Mouse (Mus musculus) liver, embryonic 11.5 days (tissue): ENCODE measurements around the gene Bace1. TPM values are rescaled to one million over a fixed set of nuclear protein-coding genes. Genes with fewer than 3 reads are reported as not detected.
A peak's percentile ranks its signal among the peaks of the same experiment; 100 is the strongest.

Experiments
- ATAC-seq: fragments of 200-750 bp; cut with Nextera tagmentation; replicated peaks from 2 replicates; pipeline ENCODE4 v1.8.0; 2017; ENCODE audit warnings: moderate number of reproducible peaks, mild to moderate bottlenecking, moderate TSS enrichment, moderate library complexity; ENCODE audit not compliant: low FRiP score
- DNase-seq: peaks from one replicate; pipeline ENCODE4 v3.0.0-alpha.2; 2017; ENCODE audit warnings: low spot score
- H3K27ac ChIP-seq: fragments of 300-500 bp; sonication (generic); 2 replicates; pipeline ENCODE4 v1.5.1; 2014; ENCODE audit warnings: mild to moderate bottlenecking, low read depth, low read length, control low read depth
- H3K27me3 ChIP-seq: fragments of 300-500 bp; sonication (generic); replicated peaks from 2 replicates; pipeline ENCODE4 v1.6.1; 2014; ENCODE audit warnings: low read length, mixed read lengths; ENCODE audit not compliant: control insufficient read depth, insufficient read depth
- H3K36me3 ChIP-seq: fragments of 300-500 bp; sonication (generic); 2 replicates; pipeline ENCODE4 v1.6.1; 2014; ENCODE audit warnings: mild to moderate bottlenecking, low read length, moderate library complexity, mixed read lengths; ENCODE audit not compliant: control insufficient read depth, insufficient read depth
- H3K4me1 ChIP-seq: fragments of 300-500 bp; sonication (generic); replicated peaks from 2 replicates; pipeline ENCODE4 v1.6.1; 2014; ENCODE audit warnings: low read length, mixed read lengths; ENCODE audit not compliant: control insufficient read depth, insufficient read depth
- H3K4me2 ChIP-seq: fragments of 300-500 bp; sonication (generic); 2 replicates; pipeline ENCODE4 v1.6.1; 2014; ENCODE audit warnings: mild to moderate bottlenecking, control low read depth, moderate library complexity
- H3K4me3 ChIP-seq: fragments of 300-500 bp; sonication (generic); 2 replicates; pipeline ENCODE4 v1.5.1; 2014; ENCODE audit warnings: low read depth, low read length, control low read depth
- H3K9ac ChIP-seq: fragments of 300-500 bp; sonication (generic); 2 replicates; pipeline ENCODE4 v1.6.1; 2014; ENCODE audit warnings: low read depth, low read length, control low read depth
- H3K9me3 ChIP-seq: fragments of 300-500 bp; sonication (generic); 2 replicates; pipeline ENCODE4 v1.6.1; 2016; ENCODE audit warnings: low read length, inconsistent platforms, mixed read lengths; ENCODE audit not compliant: control insufficient read depth
- WGBS: fragments of 180-500 bp; shearing (Covaris S2); extraction: QIAGEN DNeasy Blood & Tissue Kit; methylation state at CpG from one replicate; pipeline ENCODE4 v1.1.7; 2014; 5-methylcytosine and 5-hydroxymethylcytosine counted together
- polyA plus RNA-seq: library from polyadenylated mRNA; unstranded; fragments of >200 nt; fragmentation: Nextera tagmentation; extraction: Ambion mirVana; gene quantifications from 2 replicates; pipeline ENCODE4 v1.2.1, GENCODE M21; 2014

Bace1 gene
- polyA plus RNA-seq, 1 experiment from 2014 or later, result 12.9 TPM

GRCm38 (mm10) chr9:45877928-45878327 is 39.5 kb downstream of the Bace1 start:
- DNase-seq (no peak), ATAC-seq (no peak)
- Histone ChIP-seq H3K4me1 (no peaks in the 10 kb centered on the region), H3K27me3 (no peaks in the 10 kb centered on the region), H3K9ac (no peak overlapping the region), H3K36me3 (peaks cover 5% of the 10 kb centered on the region; the same call in 1 of the 2 replicates), H3K27ac (no peak overlapping the region), H3K9me3 (no peaks in the 10 kb centered on the region), H3K4me3 (no peak overlapping the region), H3K4me2 (no peak overlapping the region)
- 72% methylated on average over 2 of the region's 2 CpGs for WGBS

DNA sequence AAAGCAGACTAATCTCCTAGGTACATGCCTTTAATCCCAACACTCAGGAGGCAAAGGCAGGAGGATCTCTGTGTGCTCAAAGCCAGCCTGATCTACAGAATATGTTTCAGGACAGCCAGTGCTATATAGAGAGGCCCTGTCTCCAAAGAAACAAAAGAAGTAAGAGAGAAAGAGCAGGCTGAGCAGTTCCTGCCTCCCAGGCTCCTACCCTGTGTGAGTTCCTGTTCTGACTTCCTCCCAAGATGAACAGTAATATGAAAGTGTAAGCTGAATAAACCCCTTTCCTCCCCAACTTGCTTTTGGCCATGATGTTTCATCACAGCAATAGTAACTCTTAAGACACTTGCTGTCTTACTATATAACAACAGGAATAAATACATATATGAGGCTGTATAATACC is 55.3 kb downstream of the Bace1 start:
- Histone ChIP-seq H3K4me1 (no peaks in the 10 kb centered on the region), H3K27me3 (no peaks in the 10 kb centered on the region), H3K36me3 (peaks cover 2% of the 10 kb centered on the region; the same call in 1 of the 2 replicates), H3K27ac (no peak overlapping the region), H3K4me3 (no peak overlapping the region), H3K9ac (no peak overlapping the region), H3K9me3 (no peaks in the 10 kb centered on the region), H3K4me2 (no peak overlapping the region)
- DNase-seq (no peak), ATAC-seq (no peak)

DNA sequence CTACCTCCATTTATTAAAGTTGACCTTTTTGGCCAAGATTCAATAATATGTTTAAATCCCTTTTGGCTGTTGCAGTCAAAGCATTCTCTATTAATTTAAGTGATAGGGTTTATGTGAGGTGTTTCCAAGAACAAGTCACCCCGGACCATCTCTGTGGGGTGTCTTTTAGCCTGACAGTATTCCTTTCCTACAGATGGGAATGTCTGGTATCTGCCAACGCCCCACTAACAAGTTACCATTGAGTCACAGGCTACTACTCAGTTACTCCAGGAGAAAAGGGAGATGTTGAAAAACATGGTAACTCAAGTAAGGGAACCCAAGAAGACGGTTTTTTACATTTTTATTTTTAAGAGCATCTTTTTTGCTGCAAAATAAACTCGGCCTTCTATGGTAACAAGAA is 66.8 kb downstream of the Bace1 start:
- ATAC-seq, result no peak
- H3K27me3 ChIP-seq, result no peaks in the 10 kb centered on the region
- peak overlapping the region; percentile 90 for H3K4me3 ChIP-seq
- no peak overlapping the region for H3K27ac ChIP-seq
- H3K4me2 ChIP-seq, result peak overlapping the region; percentile 79
- peaks cover 9% of the 10 kb centered on the region; the same call in 1 of the 2 replicates for H3K36me3 ChIP-seq
- WGBS, result 69% methylated on average over 4 of the region's 4 CpGs
- DNase-seq, result no peak
- H3K9ac ChIP-seq, result no peak overlapping the region
- peaks cover 12% of the 10 kb centered on the region for H3K4me1 ChIP-seq
- no peaks in the 10 kb centered on the region for H3K9me3 ChIP-seq

GRCm38 (mm10) chr9:45905811-45906237 is 67.4 kb downstream of the Bace1 start:
- Histone ChIP-seq H3K4me1 (peaks cover 12% of the 10 kb centered on the region), H3K4me2 (peak overlapping the region; percentile 79), H3K9me3 (no peaks in the 10 kb centered on the region), H3K9ac (peak overlapping the region; percentile 91), H3K27me3 (no peaks in the 10 kb centered on the region), H3K36me3 (peaks cover 9% of the 10 kb centered on the region; the same call in 1 of the 2 replicates), H3K4me3 (peak overlapping the region; percentile 90), H3K27ac (peak overlapping the region; percentile 91)
- 0% methylated on average over 20 of the region's 27 CpGs for WGBS
- peak; percentile 34 for ATAC-seq
- peak; percentile 63 for DNase-seq

DNA sequence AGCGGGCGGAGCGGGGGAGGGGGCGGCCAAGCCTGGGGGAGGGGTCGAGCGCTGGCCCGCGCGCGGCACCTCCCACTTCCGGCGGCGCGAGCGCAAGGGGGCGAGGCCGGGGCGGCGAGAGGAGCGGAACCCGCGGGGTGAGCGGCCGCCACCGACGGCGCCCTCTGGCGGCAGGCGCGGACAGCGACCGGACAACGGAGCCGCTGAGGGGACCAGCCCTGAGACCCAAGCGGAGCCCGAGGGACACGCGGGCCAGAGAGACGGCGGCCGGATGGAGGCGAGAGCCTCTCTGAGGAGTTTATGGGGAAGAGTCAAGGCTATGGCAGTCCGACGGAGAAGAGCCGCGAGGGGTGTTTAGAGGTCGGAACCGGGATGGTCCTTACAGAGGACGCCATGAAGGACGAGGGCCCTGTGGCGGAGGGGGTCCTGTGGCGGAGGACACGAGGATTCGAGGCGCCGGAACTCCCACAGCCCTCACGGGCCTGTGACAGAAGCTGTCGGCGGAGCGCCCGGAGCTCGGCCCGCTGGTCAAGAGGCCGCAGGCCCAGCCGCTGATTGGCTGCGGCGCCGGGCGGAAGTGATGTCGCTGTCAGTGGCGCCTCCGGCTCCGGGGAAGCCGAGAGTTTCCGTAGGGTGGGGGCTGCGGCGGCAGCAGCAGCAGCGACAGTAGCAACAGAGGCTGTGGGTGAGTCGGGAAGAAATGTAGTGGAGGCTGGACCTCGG is 68.1 kb downstream of the Bace1 start, which contains the start of the genes Pcsk7 and Rnf214:
Gene Pcsk7 (plus strand): TSS at position 143 of the 723 bp plus-strand sequence.
Gene Rnf214 (minus strand): TSS at position 557 of the 723 bp plus-strand sequence.
- DNase-seq, result peak; percentile 86
- Histone ChIP-seq H3K36me3 (peaks cover 11% of the 10 kb centered on the region; the same call in 1 of the 2 replicates), H3K9me3 (no peaks in the 10 kb centered on the region), H3K4me1 (peaks cover 12% of the 10 kb centered on the region), H3K4me2 (peak within 1 kb of the TSS; percentile 79), H3K27me3 (no peaks in the 10 kb centered on the region), H3K27ac (peak within 1 kb of the TSS; percentile 91), H3K4me3 (peak within 1 kb of the TSS; percentile 90), H3K9ac (peak within 1 kb of the TSS; percentile 91)
- ATAC-seq, result peak; percentile 90
- WGBS, result under 1% methylated on average over 75 of the region's 80 CpGs

GRCm38 (mm10) chr9:45907078-45907428 is 68.7 kb downstream of the Bace1 start:
- peaks cover 8% of the 10 kb centered on the region; the same call in 1 of the 2 replicates for H3K36me3 ChIP-seq
- no peaks in the 10 kb centered on the region for H3K27me3 ChIP-seq
- peak overlapping the region; percentile 91; the same call in 1 of the 2 replicates for H3K27ac ChIP-seq
- DNase-seq, result no peak
- peak overlapping the region; percentile 91 for H3K9ac ChIP-seq
- H3K4me2 ChIP-seq, result peak overlapping the region; percentile 66
- peak overlapping the region; percentile 90 for H3K4me3 ChIP-seq
- no peak; the same call in 1 of the 2 replicates for ATAC-seq
- WGBS, result under 1% methylated on average over 19 of the region's 19 CpGs
- H3K9me3 ChIP-seq, result no peaks in the 10 kb centered on the region
- H3K4me1 ChIP-seq, result peaks cover 12% of the 10 kb centered on the region

- Histone ChIP-seq H3K9me3 (no peaks in the 10 kb centered on the region), H3K27ac (no peak overlapping the region), H3K9ac (no peak overlapping the region), H3K4me3 (no peak overlapping the region), H3K4me1 (peaks cover 8% of the 10 kb centered on the region), H3K4me2 (no peak overlapping the region), H3K27me3 (no peaks in the 10 kb centered on the region), H3K36me3 (peaks cover 15% of the 10 kb centered on the region; the same call in 1 of the 2 replicates)
- DNase-seq (no peak), ATAC-seq (no peak)
- 93% methylated on average over 3 of the region's 3 CpGs for WGBS
Observed at GRCm38 (mm10) chr9:45910995-45911394, 72.6 kb downstream of the Bace1 start.

GRCm38 (mm10) chr9:45911673-45912072 is 73.3 kb downstream of the Bace1 start:
- no peaks in the 10 kb centered on the region for H3K9me3 ChIP-seq
- ATAC-seq (no peak), DNase-seq (no peak)
- no peaks in the 10 kb centered on the region for H3K27me3 ChIP-seq
- no peak overlapping the region for H3K4me2 ChIP-seq
- H3K36me3 ChIP-seq, result peaks cover 15% of the 10 kb centered on the region; the same call in 1 of the 2 replicates
- WGBS, result 60% methylated on average over 1 of the region's 1 CpGs
- no peak overlapping the region for H3K4me3 ChIP-seq
- H3K9ac ChIP-seq, result no peak overlapping the region
- H3K27ac ChIP-seq, result no peak overlapping the region
- H3K4me1 ChIP-seq, result peaks cover 8% of the 10 kb centered on the region
